Mouse (Mus musculus) hindbrain, embryonic 13.5 days (tissue): ENCODE data around the gene Hspa1b. TPM values are rescaled to one million over a fixed set of nuclear protein-coding genes. Genes with fewer than 3 reads are reported as not detected.
A peak's percentile ranks its signal among the peaks of the same experiment; 100 is the strongest.
"Not testable (repeated sequence)": the region's sequence is repeated elsewhere in the genome, so short reads cannot be mapped to it uniquely, and the experiment has no call there.

Experiments used
- ATAC-seq: fragments of 200-750 bp; cut with Nextera tagmentation; 2 replicates; pipeline ENCODE4 v1.8.0; 2017; ENCODE audit warnings: moderate TSS enrichment; ENCODE audit not compliant: low FRiP score
- H3K27ac ChIP-seq: fragments of 300-500 bp; sonication (generic); 2 replicates; pipeline ENCODE4 v1.5.1; 2015; ENCODE audit warnings: inconsistent platforms, mild to moderate bottlenecking, moderate library complexity
- H3K27me3 ChIP-seq: fragments of 300-500 bp; sonication (generic); 2 replicates; pipeline ENCODE4 v1.6.1; 2015; ENCODE audit warnings: mild to moderate bottlenecking, inconsistent platforms
- H3K36me3 ChIP-seq: fragments of 300-500 bp; sonication (generic); 2 replicates; pipeline ENCODE4 v1.6.1; 2015; ENCODE audit warnings: mild to moderate bottlenecking, inconsistent platforms
- H3K4me1 ChIP-seq: fragments of 300-500 bp; sonication (generic); replicated peaks from 2 replicates; pipeline ENCODE4 v1.6.1; 2015; ENCODE audit warnings: inconsistent platforms
- H3K4me2 ChIP-seq: fragments of 300-500 bp; sonication (generic); 2 replicates; pipeline ENCODE4 v1.6.1; 2015; ENCODE audit warnings: inconsistent platforms, mild to moderate bottlenecking, moderate library complexity
- H3K4me3 ChIP-seq: fragments of 300-500 bp; sonication (generic); 2 replicates; pipeline ENCODE4 v1.5.1; 2015; ENCODE audit warnings: mild to moderate bottlenecking, inconsistent platforms
- H3K9ac ChIP-seq: fragments of 300-500 bp; sonication (generic); 2 replicates; pipeline ENCODE4 v1.6.1; 2015; ENCODE audit warnings: mild to moderate bottlenecking, inconsistent platforms
- H3K9me3 ChIP-seq: fragments of 300-500 bp; sonication (generic); 2 replicates; pipeline ENCODE4 v1.6.1; 2016; ENCODE audit warnings: inconsistent platforms
- WGBS: fragments of 180-500 bp; shearing (Covaris S2); methylation state at CpG from one replicate; pipeline ENCODE4 v1.1.7; 2015; 5-methylcytosine and 5-hydroxymethylcytosine counted together
- polyA plus RNA-seq: library from polyadenylated mRNA; unstranded; fragments of >200 nt; fragmentation: Nextera tagmentation; extraction: Ambion mirVana; gene quantifications from 2 replicates; pipeline ENCODE4 v1.2.1, GENCODE M21; 2015

Hspa1b gene
- polyA plus RNA-seq, 1 experiment from 2014 or later, result 0.26 TPM

DNA sequence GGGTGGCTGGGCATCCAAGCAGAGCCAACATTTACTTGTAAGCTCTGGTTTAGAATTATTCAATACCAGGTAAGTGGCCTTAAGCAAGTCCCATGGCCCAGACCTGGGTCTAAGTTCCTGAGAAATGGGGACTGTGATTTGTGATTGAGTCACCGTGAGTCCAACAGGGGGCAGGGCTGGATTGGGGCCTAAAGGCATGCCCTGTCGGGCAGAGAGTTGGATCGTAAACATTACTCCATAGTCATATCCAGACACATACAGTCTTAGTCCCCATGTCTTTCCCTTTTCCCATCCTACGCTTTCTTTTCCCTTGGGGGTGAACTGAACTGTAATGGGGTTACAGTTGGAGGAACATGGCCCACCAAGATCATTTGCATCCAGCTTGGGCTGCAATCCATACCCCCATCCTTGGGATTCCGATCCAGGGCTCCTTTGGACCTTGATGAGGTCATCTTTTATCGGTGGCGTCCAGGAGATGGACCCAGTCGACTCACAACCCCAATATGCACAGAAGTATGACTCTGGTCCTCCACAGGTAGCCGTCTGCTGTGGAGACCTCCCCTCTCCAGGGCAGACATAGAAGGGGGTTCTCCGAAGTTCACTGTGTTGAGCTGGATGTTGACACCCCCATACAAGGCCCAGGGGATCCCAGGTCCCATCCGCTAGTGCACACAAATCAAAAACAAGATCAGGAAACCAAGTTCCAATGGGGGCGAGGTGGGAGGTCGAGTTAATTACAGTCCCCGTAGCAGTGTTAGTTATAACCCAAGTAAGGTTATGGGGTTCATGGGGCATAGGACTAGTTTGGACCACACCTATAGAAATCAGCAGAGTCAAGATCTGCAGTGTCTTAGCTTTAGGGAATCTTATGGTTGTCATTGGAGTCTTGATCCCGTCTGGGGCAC is 39.7 kb upstream of the Hspa1b start:
- Histone ChIP-seq H3K4me2 (peak overlapping the region; percentile 100; the same call in 1 of the 2 replicates), H3K4me1 (peaks cover 32% of the 10 kb centered on the region), H3K36me3 (no peaks in the 10 kb centered on the region), H3K27ac (no peak overlapping the region), H3K9me3 (no peaks in the 10 kb centered on the region), H3K27me3 (no peaks in the 10 kb centered on the region), H3K4me3 (no peak overlapping the region), H3K9ac (peak overlapping the region; percentile 46; the same call in 1 of the 2 replicates)
- WGBS, result 92% methylated on average over 15 of the region's 15 CpGs
- ATAC-seq, result no peak

DNA sequence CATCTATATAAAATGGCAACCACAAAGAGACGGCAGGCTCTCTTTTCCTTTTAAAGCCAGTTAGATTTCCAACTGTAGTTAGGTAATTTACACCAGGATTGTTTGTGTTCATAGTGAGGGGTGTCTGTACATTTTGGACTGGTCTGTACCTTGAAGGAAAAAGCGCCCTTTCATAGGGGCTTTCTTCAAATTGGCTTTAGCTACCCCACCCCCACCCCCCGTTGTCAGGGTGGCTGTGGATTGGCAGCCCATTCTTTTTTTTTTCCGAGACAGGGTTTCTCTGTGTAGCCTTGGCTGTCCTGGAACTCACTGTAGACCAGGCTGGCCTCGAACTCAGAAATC is 38.1 kb upstream of the Hspa1b start:
- no peaks in the 10 kb centered on the region for H3K9me3 ChIP-seq
- no peak overlapping the region for H3K4me2 ChIP-seq
- H3K27me3 ChIP-seq, result no peaks in the 10 kb centered on the region
- H3K4me3 ChIP-seq, result no peak overlapping the region
- no peaks in the 10 kb centered on the region for H3K36me3 ChIP-seq
- H3K9ac ChIP-seq, result peak overlapping the region; percentile 0; the same call in 1 of the 2 replicates
- WGBS, result 82% methylated on average over 5 of the region's 5 CpGs
- no peak overlapping the region for H3K27ac ChIP-seq
- H3K4me1 ChIP-seq, result peaks cover 16% of the 10 kb centered on the region
- ATAC-seq, result no peak

DNA sequence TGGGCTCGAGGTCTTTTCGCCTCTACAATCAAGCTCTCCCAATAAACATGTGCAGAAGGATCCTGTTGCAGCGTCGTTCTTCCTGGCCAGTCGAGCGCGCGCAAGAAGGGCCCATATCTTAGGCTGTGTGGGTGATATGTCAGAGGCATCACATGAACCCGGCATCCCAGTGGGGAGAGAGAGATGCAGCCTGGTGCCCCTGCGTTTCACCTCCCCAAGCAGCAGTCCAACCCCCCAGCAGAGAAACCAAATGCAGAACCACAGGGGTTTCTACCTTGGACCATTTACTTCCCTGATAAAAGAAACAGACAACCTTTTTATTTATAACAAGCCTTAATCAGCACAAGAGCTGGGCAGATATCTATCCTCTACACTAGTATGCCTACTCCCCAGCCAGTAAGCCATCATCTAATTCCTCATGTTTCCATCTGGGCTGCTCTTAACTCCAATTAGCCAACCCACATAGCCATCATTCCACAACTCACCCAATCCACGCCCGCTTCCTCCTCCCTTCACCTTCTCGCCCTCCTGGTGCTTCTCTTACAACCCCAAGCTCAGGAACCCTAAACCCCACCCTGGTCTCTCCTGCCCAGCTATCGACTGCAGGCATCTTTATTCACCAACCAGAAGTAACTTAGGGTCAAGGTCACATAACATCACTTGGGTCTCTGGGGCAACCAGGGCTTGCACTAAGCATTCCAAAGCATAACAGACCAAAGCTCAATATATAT is 37.5 kb upstream of the Hspa1b start:
- no peak overlapping the region for H3K27ac ChIP-seq
- no peak overlapping the region for H3K4me3 ChIP-seq
- H3K27me3 ChIP-seq, result no peaks in the 10 kb centered on the region
- no peaks in the 10 kb centered on the region for H3K36me3 ChIP-seq
- no peaks in the 10 kb centered on the region for H3K9me3 ChIP-seq
- H3K4me2 ChIP-seq, result no peak overlapping the region
- no peak overlapping the region for H3K9ac ChIP-seq
- peaks cover 10% of the 10 kb centered on the region for H3K4me1 ChIP-seq
- ATAC-seq, result no peak
- WGBS, result 86% methylated on average over 14 of the region's 14 CpGs

DNA sequence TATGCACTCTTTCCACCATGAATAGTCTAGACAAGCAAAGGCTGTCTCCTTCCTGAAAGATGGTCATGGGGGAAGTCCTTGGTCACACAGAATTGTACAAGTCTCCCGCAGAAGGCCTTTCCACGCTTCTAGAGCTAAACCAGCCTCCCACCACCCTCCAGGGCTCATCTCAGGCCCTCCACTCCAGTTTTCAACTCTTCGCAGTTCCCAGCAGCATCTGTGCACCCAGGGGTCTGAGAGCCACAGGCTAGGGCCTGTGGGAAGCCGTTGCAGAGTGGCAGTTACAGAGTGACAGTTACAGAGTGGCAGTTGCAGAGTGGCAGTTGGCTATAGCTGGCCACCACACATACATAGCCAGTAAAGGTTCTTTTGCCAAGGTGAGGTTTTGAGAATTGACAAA is 36.9 kb upstream of the Hspa1b start:
- H3K4me3 ChIP-seq, H3K27me3 ChIP-seq, H3K9me3 ChIP-seq, H3K36me3 ChIP-seq, H3K4me1 ChIP-seq, H3K9ac ChIP-seq, ATAC-seq, H3K27ac ChIP-seq, H3K4me2 ChIP-seq: not testable (repeated sequence)
- 97% methylated on average over 4 of the region's 4 CpGs for whole genome bisulfite sequencing

- not testable (repeated sequence) for H3K27me3 ChIP-seq, H3K4me1 ChIP-seq, ATAC-seq, H3K9me3 ChIP-seq, H3K27ac ChIP-seq, H3K4me3 ChIP-seq, H3K4me2 ChIP-seq, H3K9ac ChIP-seq, H3K36me3 ChIP-seq
- 86% methylated on average over 4 of the region's 4 CpGs for WGBS
Measured at GRCm38 (mm10) chr17:34995192-34995591, 36.2 kb upstream of the Hspa1b start.

GRCm38 (mm10) chr17:34994751-34995150 is 35.7 kb upstream of the Hspa1b start:
- Histone ChIP-seq H3K36me3 (peaks cover 9% of the 10 kb centered on the region; the same call in 1 of the 2 replicates), H3K27ac (no peak overlapping the region)
- no peak for ATAC-seq

GRCm38 (mm10) chr17:34984218-34984617 is 25.2 kb upstream of the Hspa1b start:
- H3K9ac ChIP-seq, result no peak overlapping the region
- no peak overlapping the region for H3K27ac ChIP-seq
- ATAC-seq, result no peak
- no peaks in the 10 kb centered on the region for H3K27me3 ChIP-seq
- WGBS, result 78% methylated on average over 2 of the region's 2 CpGs
- peaks cover 22% of the 10 kb centered on the region for H3K36me3 ChIP-seq
- peaks cover 24% of the 10 kb centered on the region for H3K4me1 ChIP-seq
- no peak overlapping the region for H3K4me3 ChIP-seq
- H3K9me3 ChIP-seq, result no peaks in the 10 kb centered on the region
- H3K4me2 ChIP-seq, result no peak overlapping the region

More at GRCm38 (mm10) chr17:34994751-34995150, 35.7 kb upstream of the Hspa1b start:
- H3K4me1 ChIP-seq, result peaks cover 4% of the 10 kb centered on the region
- no peak overlapping the region for H3K4me3 ChIP-seq
- H3K9me3 ChIP-seq, result no peaks in the 10 kb centered on the region
- no peak overlapping the region for H3K9ac ChIP-seq
- H3K4me2 ChIP-seq, result no peak overlapping the region
- H3K27me3 ChIP-seq, result no peaks in the 10 kb centered on the region

GRCm38 (mm10) chr17:34982328-34982727 is 23.3 kb upstream of the Hspa1b start:
- 0% methylated on average over 15 of the region's 15 CpGs for WGBS
- H3K27me3 ChIP-seq, result no peaks in the 10 kb centered on the region

GRCm38 (mm10) chr17:34981690-34982180 is 22.7 kb upstream of the Hspa1b start, which contains the start of gene Lsm2:
TSS of gene Lsm2 (plus strand) at chr17:34981862.
- Histone ChIP-seq H3K4me1 (peaks cover 24% of the 10 kb centered on the region), H3K4me2 (peak within 1 kb of the TSS; percentile 88), H3K36me3 (peaks cover 17% of the 10 kb centered on the region), H3K9me3 (no peaks in the 10 kb centered on the region), H3K9ac (peak within 1 kb of the TSS; percentile 87), H3K27me3 (no peaks in the 10 kb centered on the region), H3K27ac (peak within 1 kb of the TSS; percentile 97), H3K4me3 (peak within 1 kb of the TSS; percentile 76)
- ATAC-seq, result peak; percentile 97
- WGBS, result under 1% methylated on average over 58 of the region's 58 CpGs

More at GRCm38 (mm10) chr17:34982328-34982727, 23.3 kb upstream of the Hspa1b start:
- H3K4me3 ChIP-seq, result peak overlapping the region; percentile 76
- no peaks in the 10 kb centered on the region for H3K9me3 ChIP-seq
- peaks cover 18% of the 10 kb centered on the region for H3K36me3 ChIP-seq
- H3K4me2 ChIP-seq, result peak overlapping the region; percentile 88
- peak overlapping the region; percentile 87 for H3K9ac ChIP-seq
- H3K4me1 ChIP-seq, result peaks cover 24% of the 10 kb centered on the region
- H3K27ac ChIP-seq, result peak overlapping the region; percentile 97
- no peak for ATAC-seq

- no peaks in the 10 kb centered on the region for H3K27me3 ChIP-seq
- peak overlapping the region; percentile 87 for H3K9ac ChIP-seq
- peak overlapping the region; percentile 76 for H3K4me3 ChIP-seq
- WGBS, result 21% methylated on average over 2 of the region's 2 CpGs
- peak overlapping the region; percentile 97; the same call in 1 of the 2 replicates for H3K27ac ChIP-seq
- ATAC-seq, result no peak
- peaks cover 24% of the 10 kb centered on the region for H3K4me1 ChIP-seq
- peaks cover 6% of the 10 kb centered on the region for H3K36me3 ChIP-seq
- peak overlapping the region; percentile 88 for H3K4me2 ChIP-seq
- H3K9me3 ChIP-seq, result no peaks in the 10 kb centered on the region
Measured at GRCm38 (mm10) chr17:34980655-34981054, 21.6 kb upstream of the Hspa1b start.

- no peaks in the 10 kb centered on the region for H3K9me3 ChIP-seq
- no peak overlapping the region for H3K9ac ChIP-seq
- no peaks in the 10 kb centered on the region; the same call in 1 of the 2 replicates for H3K36me3 ChIP-seq
- no peak for ATAC-seq
- H3K4me3 ChIP-seq, result no peak overlapping the region
- no peaks in the 10 kb centered on the region for H3K27me3 ChIP-seq
- 96% methylated on average over 4 of the region's 4 CpGs for WGBS
- H3K4me1 ChIP-seq, result peaks cover 24% of the 10 kb centered on the region
- no peak overlapping the region for H3K27ac ChIP-seq
- H3K4me2 ChIP-seq, result no peak overlapping the region
Measured at GRCm38 (mm10) chr17:34979631-34980030, 20.6 kb upstream of the Hspa1b start.

- Histone ChIP-seq H3K4me3 (no peak overlapping the region), H3K27ac (no peak overlapping the region), H3K4me1 (peaks cover 24% of the 10 kb centered on the region), H3K27me3 (peaks cover 7% of the 10 kb centered on the region; the same call in 1 of the 2 replicates), H3K9ac (0 out of 2 replicates have a peak overlapping the region, but pooled peaks have one; percentile 8), H3K9me3 (no peaks in the 10 kb centered on the region), H3K4me2 (no peak overlapping the region), H3K36me3 (no peaks in the 10 kb centered on the region; the same call in 1 of the 2 replicates)
- no peak for ATAC-seq
- 91% methylated on average over 27 of the region's 27 CpGs for WGBS
Measured at GRCm38 (mm10) chr17:34978239-34978638, 19.2 kb upstream of the Hspa1b start.
